In the genomic region with DNA sequence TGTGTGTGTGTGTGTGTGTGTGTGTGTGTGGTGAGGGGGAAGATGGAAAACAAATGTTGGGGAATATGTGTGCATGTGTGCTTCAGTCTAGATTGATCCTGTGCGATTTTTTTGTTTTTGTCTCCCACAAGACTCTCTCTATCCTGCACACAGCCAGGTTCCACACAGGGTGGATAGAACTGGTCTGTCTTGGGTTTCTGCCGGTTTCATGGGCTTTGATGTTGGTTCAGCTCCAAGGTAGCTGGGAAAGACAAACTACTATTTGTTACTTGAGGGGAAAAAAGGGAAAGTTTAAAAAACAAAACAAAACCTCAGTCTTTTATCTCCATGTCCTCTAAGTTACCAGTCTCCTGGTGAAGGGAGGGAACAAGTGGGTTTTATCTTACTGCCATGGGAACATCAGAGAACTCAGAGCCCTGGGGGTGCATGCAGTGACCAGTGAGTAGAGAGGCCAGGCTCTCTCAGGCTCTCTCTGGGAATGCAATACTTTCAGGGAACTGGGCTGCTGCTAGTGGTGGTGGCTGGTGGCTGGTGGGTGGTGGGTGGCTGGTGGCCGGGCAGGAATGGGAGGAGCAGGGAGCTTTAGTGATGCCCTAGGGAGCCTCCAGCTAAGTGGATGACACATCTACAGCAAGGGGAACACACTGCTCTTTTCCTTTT, we compare ENCODE assay signal across 21 mouse cellular contexts. TPM values are rescaled to one million over a fixed set of nuclear protein-coding genes. Genes with fewer than 3 reads are reported as not detected.
"Had no signal": no experiment of that assay in that cellular context is flagged by ENCODE, and none has a peak within 500 bp of the region (broad histone marks: within the 10 kb centered on the region; RNA-seq: fewer than 3 reads in every experiment).

No protein-coding gene starts in this region.

- DNase-seq: left cerebral cortex, postnatal 4 days; midbrain, embryonic 14.5 days; right cerebral cortex, adult 18-20 months; right cerebral cortex, postnatal 25 days; thymus, postnatal 4 days had no signal

- H3K9ac ChIP-seq: kidney, embryonic 15.5 days; limb, embryonic 13.5 days; liver, embryonic 15.5 days; lung, embryonic 15.5 days; neural tube, embryonic 15.5 days had no signal

- H3K9me3 ChIP-seq: kidney, embryonic 15.5 days; limb, embryonic 13.5 days; liver, embryonic 15.5 days; lung, embryonic 15.5 days had no signal

- H3K4me1 ChIP-seq: limb, embryonic 13.5 days; lung, embryonic 15.5 days; neural tube, embryonic 15.5 days had no signal

- H3K36me3 ChIP-seq: kidney, embryonic 15.5 days; limb, embryonic 13.5 days; liver, embryonic 15.5 days; lung, embryonic 15.5 days; neural tube, embryonic 15.5 days had no signal

- H3K4me2 ChIP-seq: kidney, embryonic 15.5 days; limb, embryonic 13.5 days; liver, embryonic 15.5 days; lung, embryonic 15.5 days; neural tube, embryonic 15.5 days had no signal

- H3K4me3 ChIP-seq: kidney, embryonic 15.5 days; limb, embryonic 13.5 days; liver, embryonic 15.5 days; lung, embryonic 15.5 days; myocyte; neural tube, embryonic 15.5 days had no signal

- H3K27me3 ChIP-seq: kidney, embryonic 15.5 days; limb, embryonic 13.5 days; liver, embryonic 15.5 days; lung, embryonic 15.5 days; neural tube, embryonic 15.5 days had no signal

- ATAC-seq: intestine, embryonic 16.5 days had no signal

- H3K27ac ChIP-seq: kidney, embryonic 15.5 days; limb, embryonic 13.5 days; liver, embryonic 15.5 days; lung, embryonic 15.5 days; neural tube, embryonic 15.5 days had no signal

RNA-seq across cellular contexts. Expression of a gene that starts 5.8 kb away (rescaled TPM):
- total RNA-seq: layer of hippocampus, adult 8-10 months; layer of hippocampus, postnatal 14 days; left cerebral cortex, adult 18-20 months; left cerebral cortex, postnatal 10 days; left cerebral cortex, postnatal 4 days; liver, adult 2 months had no signal
- polyA plus RNA-seq: intestine, embryonic 16.5 days; large intestine, adult 2 months; liver, adult 2 months; liver, embryonic 15.5 days; midbrain, embryonic 14.5 days; neural tube, embryonic 11.5 days; neural tube, embryonic 15.5 days; small intestine, adult 2 months; stomach, embryonic 16.5 days had no signal
